Mouse (Mus musculus) lung, embryonic 14.5 days (tissue): ENCODE measurements at regions not wholly inside any gene's neighbourhood (a gene's known extent, or its start where the extent isn't known, plus 50 kb on each side); places are given as distances from the start of the nearest gene placed in this dataset.
A peak's percentile ranks its signal among the peaks of the same experiment; 100 is the strongest.

Source experiments
- ATAC-seq: fragments of 200-750 bp; cut with Nextera tagmentation; 2 replicates; pipeline ENCODE4 v1.8.0; 2017; ENCODE audit warnings: mild to moderate bottlenecking, moderate TSS enrichment, moderate library complexity; ENCODE audit not compliant: insufficient read depth
- DNase-seq: peaks from one replicate; pipeline ENCODE4 v3.0.0-alpha.2; 2015
- H3K27ac ChIP-seq: fragments of 300-500 bp; sonication (generic); 2 replicates; pipeline ENCODE4 v1.5.1; 2014; ENCODE audit warnings: low read depth, mild to moderate bottlenecking, moderate library complexity
- H3K27me3 ChIP-seq: fragments of 300-500 bp; sonication (generic); 2 replicates; pipeline ENCODE4 v1.6.1; 2014; ENCODE audit warnings: low read length, control low read depth; ENCODE audit not compliant: insufficient read depth
- H3K36me3 ChIP-seq: fragments of 300-500 bp; sonication (generic); 2 replicates; pipeline ENCODE4 v1.6.1; 2014; ENCODE audit warnings: control low read depth; ENCODE audit not compliant: insufficient read depth
- H3K4me1 ChIP-seq: fragments of 300-500 bp; sonication (generic); 2 replicates; pipeline ENCODE4 v1.6.1; 2014; ENCODE audit warnings: antibody characterized with exemption, control low read depth; ENCODE audit not compliant: insufficient read depth
- H3K4me2 ChIP-seq: fragments of 300-500 bp; sonication (generic); 2 replicates; pipeline ENCODE4 v1.6.1; 2014; ENCODE audit warnings: mild to moderate bottlenecking
- H3K4me3 ChIP-seq: fragments of 300-500 bp; sonication (generic); 2 replicates; pipeline ENCODE4 v1.5.1; 2014; ENCODE audit warnings: low read depth, low read length
- H3K9ac ChIP-seq: fragments of 300-500 bp; sonication (generic); 2 replicates; pipeline ENCODE4 v1.6.1; 2014
- H3K9me3 ChIP-seq: fragments of 300-500 bp; sonication (generic); 2 replicates; pipeline ENCODE4 v1.6.1; 2016; ENCODE audit warnings: low read depth, low read length, control low read depth
- CTCF ChIP-seq: IDR thresholded peaks from 2 replicates; pipeline ENCODE4 v1.5.1; 2016; ENCODE audit warnings: antibody characterized with exemption, low read depth
- WGBS: fragments of 180-500 bp; shearing (Covaris S2); extraction: QIAGEN DNeasy Blood & Tissue Kit; methylation state at CpG from one replicate; pipeline ENCODE4 v1.1.7; 2014; 5-methylcytosine and 5-hydroxymethylcytosine counted together

DNA sequence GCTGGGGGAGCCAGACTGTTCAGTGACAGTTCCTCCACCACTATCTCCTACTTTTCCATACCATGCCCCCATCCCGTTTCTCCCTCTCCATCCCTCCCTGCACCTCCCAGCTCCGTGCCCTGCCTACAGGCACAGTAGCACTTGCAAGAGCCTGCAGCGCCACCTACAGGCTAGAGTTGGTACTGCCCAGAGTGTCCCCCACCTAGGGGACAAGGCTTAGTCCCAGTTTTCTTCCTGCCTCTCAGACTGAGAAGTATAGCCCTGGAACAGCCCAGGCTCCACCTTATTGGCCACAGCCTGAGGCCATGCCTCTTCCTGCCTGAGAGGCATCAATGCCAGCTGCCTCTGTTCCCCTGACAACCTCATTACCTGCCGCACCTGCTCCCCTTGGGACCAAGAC, 351.3 kb downstream of the Ptpru start:
- Histone ChIP-seq H3K9me3 (no peaks in the 10 kb centered on the region), H3K36me3 (no peaks in the 10 kb centered on the region), H3K9ac (no peak overlapping the region), H3K27me3 (no peaks in the 10 kb centered on the region), H3K27ac (no peak overlapping the region), H3K4me2 (no peak overlapping the region), H3K4me1 (no peaks in the 10 kb centered on the region), H3K4me3 (no peak overlapping the region)
- ATAC-seq: peak; percentile 48; the same call in 1 of the 2 replicates
- TF ChIP-seq CTCF: peak; percentile 95
- WGBS: 12% methylated on average over 4 of the region's 4 CpGs
- peak; percentile 87 for DNase-seq

DNA sequence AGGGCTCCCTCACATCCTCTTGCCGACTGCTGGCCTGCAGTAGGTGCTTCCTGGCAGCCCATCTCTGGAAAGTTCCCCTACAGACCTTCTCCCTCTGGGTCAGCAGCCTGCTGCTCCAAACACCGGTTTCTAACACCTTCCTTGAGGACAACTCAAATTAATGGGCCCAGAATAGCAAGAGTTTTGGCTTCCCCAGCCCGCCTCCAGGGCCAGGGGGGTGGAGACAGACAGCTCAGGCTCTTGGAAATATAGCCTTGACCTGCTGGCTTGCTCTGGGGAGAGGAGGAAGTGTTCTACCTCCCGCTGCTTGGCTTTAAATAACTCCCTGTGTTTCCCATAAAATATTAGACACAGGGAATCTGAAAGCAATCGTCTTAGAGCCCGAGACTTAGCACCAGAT, 349.8 kb downstream of the Ptpru start:
- Histone ChIP-seq H3K9me3 (no peaks in the 10 kb centered on the region), H3K9ac (no peak overlapping the region), H3K4me3 (no peak overlapping the region), H3K36me3 (no peaks in the 10 kb centered on the region), H3K4me1 (no peaks in the 10 kb centered on the region), H3K4me2 (no peak overlapping the region), H3K27ac (no peak overlapping the region), H3K27me3 (no peaks in the 10 kb centered on the region)
- WGBS: 34% methylated on average over 6 of the region's 6 CpGs
- no peak for DNase-seq
- ATAC-seq: no peak
- no peak for TF ChIP-seq CTCF

DNA sequence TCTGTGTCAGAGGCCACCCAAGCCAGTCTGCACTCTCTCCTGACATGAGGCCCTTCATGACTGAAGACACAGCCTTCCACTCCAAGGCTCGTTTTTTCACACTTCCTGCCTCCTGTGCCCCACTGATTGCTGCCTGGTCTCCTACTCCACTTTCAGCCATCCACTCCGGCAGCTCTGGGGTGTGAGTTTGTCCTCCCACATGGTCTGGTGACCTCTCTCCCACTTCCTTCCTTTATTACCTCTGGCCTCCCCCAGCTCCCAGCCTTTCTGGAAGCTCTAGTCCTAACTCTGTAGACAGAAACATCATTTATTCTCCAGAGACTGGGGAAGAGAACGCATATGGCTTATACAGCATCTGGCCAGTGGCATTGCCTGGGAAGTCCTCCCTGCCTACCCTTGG, 349.0 kb downstream of the Ptpru start:
- H3K4me3 ChIP-seq: no peak overlapping the region
- 19% methylated on average over 3 of the region's 3 CpGs for WGBS
- no peak overlapping the region for H3K27ac ChIP-seq
- H3K4me2 ChIP-seq: no peak overlapping the region
- no peaks in the 10 kb centered on the region for H3K9me3 ChIP-seq
- no peaks in the 10 kb centered on the region for H3K36me3 ChIP-seq
- no peak for TF ChIP-seq CTCF
- no peaks in the 10 kb centered on the region for H3K4me1 ChIP-seq
- ATAC-seq: no peak
- no peak overlapping the region for H3K9ac ChIP-seq
- DNase-seq: no peak
- no peaks in the 10 kb centered on the region for H3K27me3 ChIP-seq

DNA sequence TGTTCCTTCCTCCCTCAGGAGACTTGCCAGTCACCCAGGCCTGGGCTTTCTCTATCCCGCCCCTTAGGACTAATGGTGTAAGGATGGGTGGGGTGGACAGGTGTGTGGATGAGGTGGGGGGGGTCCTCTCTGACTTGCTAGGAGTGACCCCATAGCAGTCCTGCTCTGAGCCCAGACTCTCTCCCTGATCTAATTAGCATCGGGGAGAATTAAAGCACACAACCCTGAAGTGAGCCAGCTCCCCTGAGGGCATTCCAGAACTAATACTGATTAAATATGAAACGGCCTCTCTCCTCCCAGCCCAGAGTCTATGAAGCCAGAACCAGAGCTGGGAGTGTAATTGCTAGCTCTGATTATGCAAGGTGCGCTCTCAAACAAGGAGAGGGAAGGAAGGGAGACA, 346.1 kb downstream of the Ptpru start:
- Histone ChIP-seq H3K9me3 (no peaks in the 10 kb centered on the region), H3K4me2 (no peak overlapping the region), H3K27ac (no peak overlapping the region), H3K4me3 (no peak overlapping the region), H3K4me1 (no peaks in the 10 kb centered on the region), H3K9ac (no peak overlapping the region), H3K36me3 (no peaks in the 10 kb centered on the region), H3K27me3 (no peaks in the 10 kb centered on the region)
- no peak for DNase-seq
- ATAC-seq: no peak
- 54% methylated on average over 4 of the region's 4 CpGs for WGBS
- TF ChIP-seq CTCF: no peak

DNA sequence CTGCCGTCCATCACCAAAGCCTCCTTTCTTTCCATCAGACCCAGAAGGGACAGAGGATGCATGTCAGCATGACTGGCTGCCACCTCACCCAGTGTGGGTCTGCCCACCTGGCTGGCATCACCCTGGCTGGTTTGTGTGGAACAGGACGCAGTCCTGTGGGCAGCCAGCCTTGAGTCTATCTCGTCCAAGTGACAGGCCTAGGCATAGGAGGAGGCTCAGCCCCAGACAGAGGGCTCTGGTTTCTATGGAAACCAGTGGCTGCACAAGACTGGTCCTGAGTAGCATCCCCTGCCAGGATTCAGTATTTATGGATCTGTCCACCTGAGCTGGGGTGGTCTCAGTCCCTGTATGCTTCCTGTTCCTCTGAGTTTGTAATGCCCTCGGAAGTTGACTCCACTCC, 344.4 kb downstream of the Ptpru start:
- TF ChIP-seq CTCF: no peak
- H3K9ac ChIP-seq: no peak overlapping the region
- no peaks in the 10 kb centered on the region for H3K27me3 ChIP-seq
- no peak for ATAC-seq
- no peaks in the 10 kb centered on the region for H3K36me3 ChIP-seq
- no peak for DNase-seq
- H3K9me3 ChIP-seq: no peaks in the 10 kb centered on the region
- H3K4me1 ChIP-seq: no peaks in the 10 kb centered on the region
- no peak overlapping the region for H3K27ac ChIP-seq
- H3K4me3 ChIP-seq: no peak overlapping the region
- WGBS: 36% methylated on average over 4 of the region's 4 CpGs
- H3K4me2 ChIP-seq: no peak overlapping the region

DNA sequence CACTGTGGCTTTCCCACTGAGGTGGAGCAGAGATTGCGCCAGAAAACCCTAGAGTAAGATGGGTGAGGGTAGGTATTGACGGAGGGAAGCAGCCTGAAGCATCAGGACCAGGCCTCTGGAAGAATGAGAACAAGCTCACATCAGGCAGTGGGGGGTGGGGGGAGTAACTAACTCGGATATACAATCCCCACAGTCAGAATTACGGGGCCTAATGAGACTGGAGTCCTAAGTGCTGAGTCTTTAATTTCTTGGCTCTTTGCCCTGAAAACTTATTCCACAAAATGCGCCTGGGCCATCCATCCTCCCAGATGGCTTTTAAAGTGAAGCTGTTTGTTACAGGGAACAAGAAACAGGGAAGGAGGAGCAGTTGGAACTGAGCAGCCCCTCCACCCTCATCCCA, 341.2 kb downstream of the Ptpru start:
- DNase-seq (no peak), ATAC-seq (no peak)
- Histone ChIP-seq H3K4me3 (no peak overlapping the region), H3K27ac (no peak overlapping the region), H3K4me1 (no peaks in the 10 kb centered on the region), H3K27me3 (no peaks in the 10 kb centered on the region), H3K4me2 (no peak overlapping the region), H3K9ac (no peak overlapping the region), H3K36me3 (no peaks in the 10 kb centered on the region), H3K9me3 (no peaks in the 10 kb centered on the region)
- 42% methylated on average over 5 of the region's 5 CpGs for WGBS
- no peak for TF ChIP-seq CTCF

DNA sequence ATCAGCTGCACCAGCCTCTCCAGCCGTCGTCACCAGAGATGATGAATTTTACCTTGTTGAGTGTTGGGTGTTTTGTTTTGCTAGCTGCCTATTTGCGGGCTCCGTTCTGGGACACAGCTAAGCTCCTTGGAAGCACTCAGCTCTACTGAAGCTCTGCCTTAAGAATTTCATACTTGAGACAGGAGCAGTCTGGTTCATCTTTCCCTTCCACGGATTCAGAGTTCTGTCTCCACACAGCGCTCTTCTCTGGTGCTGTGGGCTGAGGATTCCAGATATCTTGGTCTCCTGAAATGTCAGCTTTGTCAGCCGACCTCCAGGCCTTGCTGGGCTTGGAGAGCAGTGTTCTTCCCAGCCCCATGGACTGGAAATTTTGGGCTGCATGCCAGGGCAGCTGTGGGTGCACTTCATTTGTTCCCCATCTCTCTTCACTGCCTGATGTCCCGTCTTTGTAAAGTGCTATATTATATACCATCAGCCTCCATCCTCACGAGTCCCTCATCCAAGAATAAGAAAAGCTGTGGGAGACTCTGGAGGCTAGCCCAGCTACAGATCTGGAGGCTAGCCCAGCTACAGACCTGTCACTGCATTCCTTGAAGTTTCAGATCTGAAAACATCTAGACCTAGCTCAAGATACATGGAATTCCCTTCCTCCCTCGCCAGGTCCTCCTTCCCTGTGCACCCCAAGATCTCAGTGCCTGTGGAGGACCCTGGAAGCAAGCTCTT, 337.0 kb downstream of the Ptpru start:
- Histone ChIP-seq H3K27ac (no peak overlapping the region), H3K36me3 (no peaks in the 10 kb centered on the region), H3K9ac (no peak overlapping the region), H3K27me3 (no peaks in the 10 kb centered on the region), H3K4me2 (no peak overlapping the region), H3K9me3 (no peaks in the 10 kb centered on the region), H3K4me1 (no peaks in the 10 kb centered on the region), H3K4me3 (no peak overlapping the region)
- no peak for DNase-seq
- 57% methylated on average over 10 of the region's 10 CpGs for WGBS
- no peak for ATAC-seq
- no peak for TF ChIP-seq CTCF
